Mouse (Mus musculus) liver, embryonic 16.5 days (tissue): ENCODE measurements around the gene Dusp14. TPM values are rescaled to one million over a fixed set of nuclear protein-coding genes. Genes with fewer than 3 reads are reported as not detected.

Source experiments
- ATAC-seq: fragments of 200-750 bp; cut with Nextera tagmentation; 2 replicates; pipeline ENCODE4 v1.8.0; 2017; ENCODE audit warnings: low read depth, mild to moderate bottlenecking, moderate number of reproducible peaks, moderate library complexity
- H3K27ac ChIP-seq: fragments of 300-500 bp; sonication (generic); 2 replicates; pipeline ENCODE4 v1.5.1; 2014; ENCODE audit warnings: mild to moderate bottlenecking, low read length
- H3K27me3 ChIP-seq: fragments of 300-500 bp; sonication (generic); 2 replicates; pipeline ENCODE4 v1.6.1; 2014; ENCODE audit warnings: low read depth, low read length, mixed read lengths; ENCODE audit not compliant: control insufficient read depth, insufficient read depth
- H3K36me3 ChIP-seq: fragments of 300-500 bp; sonication (generic); 2 replicates; pipeline ENCODE4 v1.6.1; 2014; ENCODE audit warnings: mild to moderate bottlenecking; ENCODE audit not compliant: control insufficient read depth, insufficient read depth
- H3K4me1 ChIP-seq: fragments of 300-500 bp; sonication (generic); 2 replicates; pipeline ENCODE4 v1.6.1; 2014; ENCODE audit warnings: low read depth, low read length, mixed read lengths; ENCODE audit not compliant: control insufficient read depth
- H3K4me2 ChIP-seq: fragments of 300-500 bp; sonication (generic); 2 replicates; pipeline ENCODE4 v1.6.1; 2014; ENCODE audit warnings: low read depth, low read length, mixed read lengths
- H3K4me3 ChIP-seq: fragments of 300-500 bp; sonication (generic); 2 replicates; pipeline ENCODE4 v1.5.1; 2014; ENCODE audit warnings: low read depth, mild to moderate bottlenecking, low read length
- H3K9ac ChIP-seq: fragments of 300-500 bp; sonication (generic); 2 replicates; pipeline ENCODE4 v1.6.1; 2014; ENCODE audit warnings: low read depth, low read length
- H3K9me3 ChIP-seq: fragments of 300-500 bp; sonication (generic); replicated peaks from 2 replicates; pipeline ENCODE4 v1.6.1; 2016; ENCODE audit warnings: low read length; ENCODE audit not compliant: control insufficient read depth
- WGBS: fragments of 180-500 bp; shearing (Covaris S2); extraction: QIAGEN DNeasy Blood & Tissue Kit; methylation state at CpG from one replicate; pipeline ENCODE4 v1.1.7; 2014; ENCODE audit not compliant: insufficient replicate concordance; 5-methylcytosine and 5-hydroxymethylcytosine counted together
- polyA plus RNA-seq: library from polyadenylated mRNA; unstranded; fragments of >200 nt; fragmentation: Nextera tagmentation; extraction: Ambion mirVana; gene quantifications from 2 replicates; pipeline ENCODE4 v1.2.1, GENCODE M21; 2015

Gene Dusp14
- polyA plus RNA-seq, 1 experiment from 2014 or later = 1.5 TPM

DNA sequence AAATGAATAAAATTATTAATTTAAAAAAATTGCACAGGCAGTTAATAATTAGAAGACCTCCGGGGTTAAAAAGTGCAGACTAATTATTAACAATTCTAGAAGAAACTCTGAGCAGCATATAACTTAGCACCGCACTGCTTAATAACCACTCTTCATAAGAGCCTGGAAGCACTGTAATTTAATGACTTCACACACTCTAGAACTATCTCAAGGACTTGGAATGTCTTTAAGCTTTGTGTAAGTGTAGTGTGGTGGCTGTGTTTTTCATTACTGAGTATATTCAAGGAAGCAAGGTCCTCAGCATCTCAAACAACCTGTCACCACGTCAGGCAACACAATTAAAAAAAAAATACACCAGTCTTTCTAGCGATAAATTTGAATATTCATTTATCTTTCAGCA lies 26.0 kb upstream of the Dusp14 start:
- no peaks in the 10 kb centered on the region; the same call in 1 of the 2 replicates for H3K36me3 ChIP-seq
- 75% methylated on average over 4 of the region's 4 CpGs for WGBS
- ATAC-seq = no peak

DNA sequence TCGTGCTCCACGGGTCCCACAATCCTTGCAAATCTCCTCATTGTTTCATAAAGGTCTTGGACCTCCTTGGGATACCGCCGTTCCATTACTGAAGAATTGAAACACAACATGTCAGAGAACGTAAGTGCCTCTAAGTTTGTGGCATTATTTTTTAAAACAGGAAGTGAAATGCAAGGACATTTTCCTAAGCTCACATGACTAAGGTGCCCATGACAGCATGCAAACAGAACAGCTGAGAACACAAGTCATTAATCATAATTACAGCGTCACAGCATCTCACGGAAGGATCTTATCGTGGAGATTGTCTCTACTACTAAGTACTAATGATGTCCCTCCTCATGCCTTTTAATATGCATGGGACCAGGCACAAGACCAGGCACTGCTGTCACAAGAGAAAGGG lies 21.5 kb upstream of the Dusp14 start:
- Histone ChIP-seq H3K9me3 (no peaks in the 10 kb centered on the region), H3K36me3 (no peaks in the 10 kb centered on the region; the same call in 1 of the 2 replicates), H3K4me2 (no peak overlapping the region), H3K4me3 (no peak overlapping the region), H3K4me1 (no peaks in the 10 kb centered on the region), H3K9ac (no peak overlapping the region), H3K27me3 (no peaks in the 10 kb centered on the region), H3K27ac (no peak overlapping the region)
- 81% methylated on average over 8 of the region's 8 CpGs for WGBS
- no peak for ATAC-seq

More for the DNA sequence above, 26.0 kb upstream of the Dusp14 start:
- Histone ChIP-seq H3K4me1 (no peaks in the 10 kb centered on the region), H3K4me3 (no peak overlapping the region), H3K4me2 (no peak overlapping the region), H3K9ac (no peak overlapping the region), H3K27me3 (no peaks in the 10 kb centered on the region), H3K9me3 (no peaks in the 10 kb centered on the region), H3K27ac (no peak overlapping the region)

DNA sequence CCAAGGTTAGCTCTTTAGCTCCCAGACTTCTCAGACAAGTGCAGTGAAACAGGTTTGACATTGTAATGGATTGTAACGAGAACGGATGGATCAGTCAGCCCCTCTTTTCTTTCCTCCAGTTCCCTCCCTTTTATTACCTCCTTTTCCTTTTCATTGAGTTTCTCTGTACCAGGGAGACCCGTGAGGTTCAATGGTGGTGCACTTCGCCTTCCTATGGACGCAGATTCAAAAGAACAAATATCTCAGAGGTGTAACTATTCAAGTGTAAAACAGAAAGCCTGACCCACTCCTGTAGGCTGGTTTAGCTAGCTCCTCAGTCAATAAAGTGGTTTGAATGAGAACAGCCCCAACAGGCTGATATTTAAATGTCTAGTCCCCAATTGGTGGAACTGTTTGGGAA lies 12.8 kb upstream of the Dusp14 start:
- no peak for ATAC-seq
- H3K27me3 ChIP-seq = no peaks in the 10 kb centered on the region
- H3K4me1 ChIP-seq = no peaks in the 10 kb centered on the region
- no peaks in the 10 kb centered on the region for H3K36me3 ChIP-seq
- no peak overlapping the region for H3K4me3 ChIP-seq
- no peaks in the 10 kb centered on the region for H3K9me3 ChIP-seq
- WGBS = 72% methylated on average over 5 of the region's 5 CpGs
- no peak overlapping the region for H3K9ac ChIP-seq
- no peak overlapping the region for H3K4me2 ChIP-seq
- H3K27ac ChIP-seq = no peak overlapping the region

DNA sequence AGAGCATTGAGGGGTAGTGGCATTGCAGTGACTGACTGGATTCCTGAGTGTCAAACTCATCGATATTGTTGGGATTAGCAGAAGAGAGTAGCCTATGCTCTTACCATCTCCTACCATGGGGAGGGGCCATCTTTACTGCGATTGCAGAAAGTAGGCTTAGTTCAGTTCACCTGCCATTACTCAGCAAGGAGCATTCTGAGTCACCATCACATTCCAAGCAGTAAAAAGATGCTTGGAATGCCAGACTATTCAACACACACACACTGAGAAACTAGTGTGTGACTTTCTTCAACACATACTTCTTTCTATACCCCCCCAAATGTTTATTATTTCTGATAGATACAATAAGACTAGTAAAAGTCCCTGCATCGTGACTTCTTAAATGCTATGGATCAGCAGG lies 11.3 kb upstream of the Dusp14 start:
- no peaks in the 10 kb centered on the region for H3K27me3 ChIP-seq
- H3K9ac ChIP-seq = no peak overlapping the region
- ATAC-seq = no peak
- H3K36me3 ChIP-seq = no peaks in the 10 kb centered on the region
- no peak overlapping the region for H3K27ac ChIP-seq
- no peak overlapping the region for H3K4me2 ChIP-seq
- no peaks in the 10 kb centered on the region for H3K9me3 ChIP-seq
- H3K4me3 ChIP-seq = no peak overlapping the region
- no peaks in the 10 kb centered on the region for H3K4me1 ChIP-seq
- 80% methylated on average over 3 of the region's 3 CpGs for WGBS

DNA sequence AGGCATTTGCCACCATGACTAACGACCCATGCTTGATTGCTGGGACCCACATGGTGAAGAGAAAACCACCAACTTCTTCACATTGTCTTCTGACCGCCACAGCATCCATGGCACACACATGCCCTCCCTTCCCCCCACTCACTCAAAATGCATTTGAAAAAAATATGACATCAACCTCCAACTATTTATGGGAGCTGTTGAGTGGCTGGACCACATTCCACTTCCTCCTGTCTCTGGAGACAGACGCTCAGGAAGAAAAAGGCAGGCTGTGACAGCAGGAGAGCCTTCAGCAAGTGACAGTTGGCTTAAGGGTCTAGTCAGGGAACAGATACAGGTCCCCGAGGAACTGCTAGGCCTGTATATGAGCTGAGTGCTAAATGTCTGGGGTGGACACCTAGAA lies 10.8 kb upstream of the Dusp14 start:
- 61% methylated on average over 4 of the region's 4 CpGs for WGBS
- Histone ChIP-seq H3K4me1 (no peaks in the 10 kb centered on the region), H3K9ac (no peak overlapping the region), H3K4me2 (no peak overlapping the region), H3K4me3 (no peak overlapping the region), H3K27me3 (no peaks in the 10 kb centered on the region), H3K9me3 (no peaks in the 10 kb centered on the region), H3K36me3 (no peaks in the 10 kb centered on the region), H3K27ac (no peak overlapping the region)
- ATAC-seq = no peak

DNA sequence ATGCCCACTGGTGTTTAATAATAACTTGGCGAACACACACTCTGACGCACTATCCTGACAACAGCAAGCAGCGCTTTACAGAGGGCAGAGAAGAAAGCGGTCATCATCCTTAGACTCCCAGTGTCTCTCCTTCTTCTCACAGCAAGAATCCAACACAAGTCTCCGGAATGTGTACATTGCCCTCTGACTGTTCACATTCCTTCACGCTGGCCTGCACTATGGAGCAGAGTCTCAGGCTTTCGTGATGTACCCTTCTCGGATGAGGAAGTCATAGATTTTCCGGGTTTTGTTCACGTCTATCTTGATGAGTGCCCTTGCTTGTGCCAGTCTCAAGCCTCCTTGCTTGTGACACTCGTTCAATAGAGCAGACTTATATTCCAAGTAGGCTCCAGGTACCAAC lies 10.3 kb upstream of the Dusp14 start:
- Histone ChIP-seq H3K4me2 (no peak overlapping the region), H3K27me3 (no peaks in the 10 kb centered on the region), H3K9ac (no peak overlapping the region), H3K4me3 (no peak overlapping the region), H3K27ac (no peak overlapping the region), H3K4me1 (no peaks in the 10 kb centered on the region), H3K9me3 (no peaks in the 10 kb centered on the region), H3K36me3 (no peaks in the 10 kb centered on the region)
- ATAC-seq = no peak
- WGBS = 80% methylated on average over 11 of the region's 11 CpGs

DNA sequence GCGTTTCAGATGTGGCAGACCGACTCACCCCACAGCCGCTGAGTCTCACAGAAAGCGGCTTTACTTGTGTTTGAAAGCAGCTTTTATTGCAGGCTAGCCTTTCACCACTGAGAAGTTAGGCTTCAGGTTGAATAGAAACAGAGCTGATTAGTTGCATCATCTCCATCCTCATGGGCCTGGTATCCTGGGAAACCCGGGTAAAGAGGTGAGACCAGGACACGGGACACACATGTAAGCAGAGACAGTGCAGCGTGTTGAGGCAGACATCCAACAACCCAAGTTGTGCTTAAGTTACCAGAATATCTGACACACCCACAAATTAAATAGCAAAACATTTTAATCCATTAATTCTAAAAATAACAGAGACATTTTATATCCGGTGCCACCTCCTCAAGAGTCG lies 9.5 kb upstream of the Dusp14 start:
- Histone ChIP-seq H3K4me3 (no peak overlapping the region), H3K27me3 (no peaks in the 10 kb centered on the region), H3K9ac (no peak overlapping the region), H3K27ac (no peak overlapping the region), H3K36me3 (no peaks in the 10 kb centered on the region), H3K4me1 (no peaks in the 10 kb centered on the region; the same call in 1 of the 2 replicates), H3K9me3 (no peaks in the 10 kb centered on the region), H3K4me2 (no peak overlapping the region)
- no peak for ATAC-seq
- 81% methylated on average over 9 of the region's 9 CpGs for WGBS

DNA sequence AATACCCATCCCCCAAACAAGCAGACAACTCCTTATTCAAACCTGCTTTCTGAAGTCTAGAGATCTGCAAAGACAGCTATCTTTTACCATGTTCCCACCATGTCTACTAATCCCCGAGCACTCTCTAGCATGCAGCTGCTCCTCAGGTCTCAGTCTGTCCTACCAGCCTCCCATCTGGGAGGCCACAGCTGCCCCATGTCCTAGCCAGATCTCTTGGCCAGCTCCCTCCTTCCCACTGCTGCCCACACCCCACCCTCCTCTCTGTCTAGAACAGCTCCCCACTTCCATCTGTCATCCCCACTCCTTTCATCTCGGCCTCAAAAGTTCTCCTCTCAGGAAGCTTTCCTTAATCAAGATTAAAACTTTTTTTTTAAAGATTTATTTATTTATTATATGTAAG lies 7.9 kb upstream of the Dusp14 start:
- H3K9ac ChIP-seq = no peak overlapping the region
- WGBS = 59% methylated on average over 2 of the region's 2 CpGs

DNA sequence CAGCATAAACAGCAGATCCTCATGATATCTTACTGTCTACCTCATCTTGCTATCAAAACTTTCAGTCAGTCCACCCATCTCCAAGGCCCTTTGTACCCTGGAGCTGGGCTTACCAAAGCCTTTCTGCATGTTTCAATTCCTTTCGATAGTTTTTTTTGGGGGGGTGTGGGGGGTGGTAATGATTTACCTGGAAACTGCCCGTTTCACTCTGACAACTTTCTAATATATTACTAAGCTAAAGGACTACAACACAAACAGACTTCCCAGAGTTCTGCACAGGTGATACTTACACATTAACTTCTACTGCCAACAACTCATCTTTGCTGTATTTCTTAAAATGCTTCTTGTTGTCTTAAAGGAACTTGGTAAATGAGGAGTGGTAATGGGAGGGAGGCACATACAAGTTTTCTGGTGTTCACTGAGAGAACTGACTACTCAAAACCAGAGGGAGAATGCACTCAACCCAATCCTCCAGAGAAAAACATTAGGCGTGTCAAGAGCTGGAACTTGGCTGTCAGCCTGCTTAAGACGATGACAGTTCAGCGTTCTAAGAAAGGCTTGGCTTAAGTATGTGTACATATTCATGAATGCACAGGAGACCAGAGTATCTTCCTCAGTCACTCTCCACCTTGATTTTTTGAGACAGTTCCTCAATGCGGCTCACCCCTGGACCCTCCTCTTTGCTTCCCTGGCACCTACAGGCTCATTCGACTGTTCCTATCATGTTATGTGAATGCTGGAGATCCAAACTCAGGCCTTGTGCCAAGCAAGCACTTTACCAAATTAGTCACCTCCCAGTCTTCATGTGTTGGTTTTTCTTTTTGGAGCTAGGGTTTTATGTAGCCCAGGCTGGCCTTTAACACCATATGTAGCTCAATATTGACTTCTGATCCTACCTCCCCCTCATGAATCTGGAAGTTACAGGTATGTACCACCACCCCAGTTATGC lies 5.0 kb upstream of the Dusp14 start:
- 0 out of 2 replicates have a peak, but pooled peaks have one; percentile 16 for ATAC-seq
- Histone ChIP-seq H3K4me2 (no peak overlapping the region), H3K27me3 (peaks cover 10% of the 10 kb centered on the region), H3K27ac (no peak overlapping the region), H3K36me3 (no peaks in the 10 kb centered on the region), H3K4me3 (no peak overlapping the region), H3K4me1 (peaks cover under 1% of the 10 kb centered on the region; the same call in 1 of the 2 replicates), H3K9me3 (no peaks in the 10 kb centered on the region), H3K9ac (no peak overlapping the region)
- 64% methylated on average over 7 of the region's 7 CpGs for WGBS

More for the DNA sequence above, 7.9 kb upstream of the Dusp14 start:
- Histone ChIP-seq H3K4me3 (no peak overlapping the region), H3K4me1 (no peaks in the 10 kb centered on the region; the same call in 1 of the 2 replicates), H3K9me3 (no peaks in the 10 kb centered on the region), H3K36me3 (no peaks in the 10 kb centered on the region), H3K27me3 (no peaks in the 10 kb centered on the region), H3K4me2 (no peak overlapping the region), H3K27ac (no peak overlapping the region)
- no peak for ATAC-seq
